Mouse (Mus musculus): ENCODE measurements around the gene Fam186b. TPM values are rescaled to one million over a fixed set of nuclear protein-coding genes. Genes with fewer than 3 reads are reported as not detected.

The Fam186b gene
- polyA plus RNA-seq (2016; fragmentation: Nextera tagmentation; extraction: Ambion mirVana) = 0.51 and 0.56 TPM in 2 replicates

- peak; percentile 79 for ATAC-seq (ENCODE audit: low FRiP score, low read depth)
- Histone ChIP-seq H3K4me3 (peak within 1 kb of the TSS; percentile 73), H3K9ac (peak within 1 kb of the TSS; percentile 76), H3K36me3 (no peaks in the 10 kb centered on the region), H3K4me1 (peaks cover 13% of the 10 kb centered on the region), H3K27ac (peak within 1 kb of the TSS; percentile 77), H3K27me3 (replicated peaks) (no peaks in the 10 kb centered on the region), H3K9me3 (no peaks in the 10 kb centered on the region), H3K4me2 (replicated peaks) (peak within 1 kb of the TSS; percentile 69)
- WGBS = 1% methylated on average over 10 of the region's 17 CpGs
Observed at GRCm38 (mm10) chr15:99295484-99295981, at the start of gene Fam186b. Fam186b (minus strand) TSS chr15:99295888.

GRCm38 (mm10) chr15:99344961-99345360 lies 49.3 kb upstream of the Fam186b start:
- H3K4me1 ChIP-seq = peaks cover 24% of the 10 kb centered on the region
- H3K36me3 ChIP-seq = no peaks in the 10 kb centered on the region
- H3K4me2 ChIP-seq (replicated peaks) = no peak overlapping the region
- no peaks in the 10 kb centered on the region for H3K27me3 ChIP-seq (replicated peaks)
- no peak overlapping the region for H3K9ac ChIP-seq
- ATAC-seq (ENCODE audit: low FRiP score, low read depth) = no peak
- no peak overlapping the region for H3K4me3 ChIP-seq
- 83% methylated on average over 4 of the region's 4 CpGs for WGBS
- H3K9me3 ChIP-seq = no peaks in the 10 kb centered on the region
- no peak overlapping the region for H3K27ac ChIP-seq

GRCm38 (mm10) chr15:99344148-99344870 lies 48.6 kb upstream of the Fam186b start:
- Histone ChIP-seq H3K9me3 (no peaks in the 10 kb centered on the region), H3K27me3 (replicated peaks) (no peaks in the 10 kb centered on the region), H3K4me1 (peaks cover 24% of the 10 kb centered on the region), H3K9ac (no peak overlapping the region), H3K36me3 (no peaks in the 10 kb centered on the region), H3K27ac (no peak overlapping the region), H3K4me2 (replicated peaks) (no peak overlapping the region), H3K4me3 (no peak overlapping the region)
- ATAC-seq (ENCODE audit: low FRiP score, low read depth) = no peak
- 70% methylated on average over 8 of the region's 8 CpGs for WGBS

- Histone ChIP-seq H3K9ac (no peak overlapping the region), H3K4me2 (replicated peaks) (no peak overlapping the region), H3K36me3 (no peaks in the 10 kb centered on the region), H3K27me3 (replicated peaks) (no peaks in the 10 kb centered on the region), H3K4me3 (no peak overlapping the region), H3K4me1 (peaks cover 24% of the 10 kb centered on the region), H3K27ac (no peak overlapping the region), H3K9me3 (no peaks in the 10 kb centered on the region)
- WGBS = 57% methylated on average over 5 of the region's 5 CpGs
- ATAC-seq (ENCODE audit: low FRiP score, low read depth) = no peak
Observed at GRCm38 (mm10) chr15:99343414-99344147, 47.9 kb upstream of the Fam186b start.

GRCm38 (mm10) chr15:99342194-99342981 lies 46.7 kb upstream of the Fam186b start:
- Histone ChIP-seq H3K4me2 (replicated peaks) (no peak overlapping the region), H3K9me3 (no peaks in the 10 kb centered on the region), H3K36me3 (no peaks in the 10 kb centered on the region), H3K27me3 (replicated peaks) (no peaks in the 10 kb centered on the region), H3K9ac (no peak overlapping the region), H3K27ac (no peak overlapping the region), H3K4me3 (no peak overlapping the region), H3K4me1 (peaks cover 24% of the 10 kb centered on the region)
- WGBS = 61% methylated on average over 9 of the region's 9 CpGs
- ATAC-seq (ENCODE audit: low FRiP score, low read depth) = no peak

GRCm38 (mm10) chr15:99341102-99341501 lies 45.4 kb upstream of the Fam186b start:
- Histone ChIP-seq H3K36me3 (no peaks in the 10 kb centered on the region), H3K4me3 (no peak overlapping the region), H3K4me2 (replicated peaks) (no peak overlapping the region), H3K9ac (no peak overlapping the region), H3K27me3 (replicated peaks) (no peaks in the 10 kb centered on the region), H3K4me1 (peaks cover 24% of the 10 kb centered on the region), H3K9me3 (no peaks in the 10 kb centered on the region), H3K27ac (no peak overlapping the region)
- ATAC-seq (ENCODE audit: low FRiP score, low read depth) = no peak
- 90% methylated on average over 3 of the region's 3 CpGs for WGBS

DNA sequence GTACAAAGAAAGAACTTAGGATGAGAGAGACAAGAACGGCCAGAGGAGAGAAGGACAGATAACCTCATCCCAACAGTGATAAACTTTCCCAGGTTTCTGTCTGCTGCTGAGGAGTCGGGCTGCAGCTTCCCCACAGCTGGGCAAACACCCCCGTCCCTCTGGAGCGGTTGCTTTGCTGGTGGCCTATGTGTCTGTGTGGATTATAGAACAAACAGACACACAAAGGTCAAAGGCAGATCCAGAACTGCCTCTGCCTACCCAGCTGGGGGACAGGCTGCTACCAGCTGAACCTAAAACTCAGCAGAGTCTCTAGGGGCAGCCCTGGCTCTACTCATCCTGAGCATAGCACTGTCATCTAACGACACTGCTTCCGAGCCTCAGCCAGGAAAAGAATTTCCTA lies 44.0 kb upstream of the Fam186b start:
- Histone ChIP-seq H3K27ac (no peak overlapping the region), H3K27me3 (replicated peaks) (no peaks in the 10 kb centered on the region), H3K4me3 (no peak overlapping the region), H3K36me3 (no peaks in the 10 kb centered on the region), H3K9me3 (no peaks in the 10 kb centered on the region), H3K4me2 (replicated peaks) (no peak overlapping the region), H3K9ac (no peak overlapping the region), H3K4me1 (peaks cover 20% of the 10 kb centered on the region)
- ATAC-seq (ENCODE audit: low FRiP score, low read depth) = no peak
- 63% methylated on average over 6 of the region's 6 CpGs for WGBS

- Histone ChIP-seq H3K27ac (no peak overlapping the region), H3K9me3 (no peaks in the 10 kb centered on the region), H3K4me2 (replicated peaks) (no peak overlapping the region), H3K9ac (no peak overlapping the region), H3K27me3 (replicated peaks) (no peaks in the 10 kb centered on the region), H3K4me3 (no peak overlapping the region), H3K36me3 (no peaks in the 10 kb centered on the region), H3K4me1 (peaks cover 16% of the 10 kb centered on the region)
- 81% methylated on average over 2 of the region's 2 CpGs for WGBS
- ATAC-seq (ENCODE audit: low FRiP score, low read depth) = no peak
Observed at GRCm38 (mm10) chr15:99338916-99339315, 43.2 kb upstream of the Fam186b start.

GRCm38 (mm10) chr15:99335801-99336320 lies 40.2 kb upstream of the Fam186b start:
- no peak for ATAC-seq (ENCODE audit: low FRiP score, low read depth)
- 84% methylated on average over 8 of the region's 8 CpGs for WGBS
- Histone ChIP-seq H3K27me3 (replicated peaks) (no peaks in the 10 kb centered on the region), H3K27ac (no peak overlapping the region), H3K4me2 (replicated peaks) (no peak overlapping the region), H3K36me3 (0 out of 2 replicates have a peak, but pooled peaks cover 2% of the 10 kb centered on the region), H3K4me1 (peaks cover 15% of the 10 kb centered on the region; the same call in 1 of the 2 replicates), H3K4me3 (no peak overlapping the region), H3K9me3 (no peaks in the 10 kb centered on the region), H3K9ac (no peak overlapping the region)

GRCm38 (mm10) chr15:99334500-99334899 lies 38.8 kb upstream of the Fam186b start:
- Histone ChIP-seq H3K9me3 (no peaks in the 10 kb centered on the region), H3K36me3 (0 out of 2 replicates have a peak, but pooled peaks cover 7% of the 10 kb centered on the region), H3K4me2 (replicated peaks) (no peak overlapping the region), H3K27ac (no peak overlapping the region), H3K27me3 (replicated peaks) (no peaks in the 10 kb centered on the region), H3K4me3 (no peak overlapping the region), H3K9ac (no peak overlapping the region), H3K4me1 (peaks cover 15% of the 10 kb centered on the region; the same call in 1 of the 2 replicates)
- ATAC-seq (ENCODE audit: low FRiP score, low read depth) = no peak
- 86% methylated on average over 6 of the region's 6 CpGs for WGBS

GRCm38 (mm10) chr15:99333676-99334065 lies 38.0 kb upstream of the Fam186b start:
- Histone ChIP-seq H3K4me3 (no peak overlapping the region), H3K9me3 (no peaks in the 10 kb centered on the region), H3K27ac (peak overlapping the region; percentile 34), H3K27me3 (replicated peaks) (no peaks in the 10 kb centered on the region), H3K4me2 (replicated peaks) (no peak overlapping the region), H3K4me1 (peaks cover 15% of the 10 kb centered on the region; the same call in 1 of the 2 replicates), H3K9ac (0 out of 2 replicates have a peak overlapping the region, but pooled peaks have one; percentile 26), H3K36me3 (peaks cover 15% of the 10 kb centered on the region)
- ATAC-seq (ENCODE audit: low FRiP score, low read depth) = no peak
- WGBS = 82% methylated on average over 3 of the region's 3 CpGs

All from neural tube, embryonic 12.5 days (tissue).